Mouse (Mus musculus) mouse embryonic stem cell (cell line): ENCODE data around the gene Ep400.

ENCODE experiments used
- in situ Hi-C, 2 experiments: fragments of 300-500 bp; cut with MboI; formaldehyde crosslinking; loops; 1 replicate in 1 of 2; 3 replicates in 1 of 2; pipeline ENCODE4 v1.14.3; 2019 to 2020; ENCODE audit warnings: low sequenced_read_pairs in 2 of 2, low pct_unique_long_range_greater_than_20kb in 1 of 2, mixed read lengths in 1 of 2; ENCODE audit not compliant: unreplicated experiment in 1 of 2

Ep400 gene

DNA sequence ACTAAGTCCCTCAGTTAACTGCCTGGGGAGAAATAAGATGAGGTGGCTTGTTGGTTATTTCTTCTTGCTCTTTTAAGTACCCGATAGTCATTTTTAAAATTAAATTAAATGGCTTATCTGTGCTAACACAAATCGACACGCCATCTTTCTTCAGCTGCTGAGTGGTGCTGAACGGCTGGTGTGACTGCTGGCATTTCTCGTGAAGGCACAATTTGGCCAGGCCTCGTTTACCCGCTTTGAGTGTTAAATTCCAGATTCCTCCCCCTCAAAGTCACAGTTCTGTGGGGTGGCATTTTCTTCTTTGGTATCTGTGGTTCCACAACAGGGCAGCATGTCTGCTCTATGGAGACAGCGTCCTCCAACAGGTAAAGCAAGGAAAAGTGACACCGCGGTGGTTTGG, 143.2 kb downstream of the Ep400 start:
- in situ Hi-C loops = no loop called here

DNA sequence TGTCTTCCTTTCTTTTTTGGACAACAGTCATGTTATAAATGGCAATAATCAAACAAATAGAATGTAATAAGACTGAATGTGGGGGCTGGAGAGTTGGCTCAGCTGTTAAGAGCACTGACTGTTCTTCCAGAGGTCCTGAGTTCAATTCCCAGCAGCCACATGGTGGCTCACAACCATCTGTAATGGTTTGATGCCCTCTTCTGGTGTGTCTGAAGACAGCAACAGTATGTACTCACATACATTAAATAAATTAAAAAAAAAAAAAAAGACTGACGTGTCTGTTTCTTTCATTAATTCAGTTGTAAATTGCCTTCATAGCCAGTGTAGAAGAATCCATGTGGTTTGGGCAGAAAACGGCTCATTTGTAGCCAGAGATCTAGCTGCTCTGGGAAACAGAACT, 146.2 kb downstream of the Ep400 start:
- in situ Hi-C loops = no loop called here

DNA sequence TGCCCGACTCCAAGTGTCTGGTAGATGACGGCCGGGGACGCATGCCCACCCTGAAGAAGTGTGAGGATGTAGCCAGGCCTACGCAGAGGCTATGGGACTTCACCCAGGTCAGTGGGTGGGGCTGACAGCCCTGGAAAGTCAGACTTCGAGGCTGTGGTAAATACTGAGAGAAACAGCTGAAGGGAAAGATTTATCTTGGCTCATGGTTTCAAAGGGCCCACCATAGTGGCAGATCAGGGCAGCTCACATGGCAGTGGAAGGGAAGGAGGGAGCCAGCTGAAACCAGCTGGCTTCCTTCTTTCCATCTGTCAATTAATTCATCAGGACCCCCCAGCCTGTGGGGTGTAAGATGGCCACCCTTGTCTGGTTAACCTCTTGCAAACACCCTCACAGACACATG, 151.3 kb downstream of the Ep400 start:
- in situ Hi-C loops = loop anchor here in 1 of 2 experiments (5.0 kb wide), 1 partner anchor 112 kb away; no protein-coding TSS in a partner anchor
